Comparison of ENCODE assay signal across 8 mouse cellular contexts in the genomic region with DNA sequence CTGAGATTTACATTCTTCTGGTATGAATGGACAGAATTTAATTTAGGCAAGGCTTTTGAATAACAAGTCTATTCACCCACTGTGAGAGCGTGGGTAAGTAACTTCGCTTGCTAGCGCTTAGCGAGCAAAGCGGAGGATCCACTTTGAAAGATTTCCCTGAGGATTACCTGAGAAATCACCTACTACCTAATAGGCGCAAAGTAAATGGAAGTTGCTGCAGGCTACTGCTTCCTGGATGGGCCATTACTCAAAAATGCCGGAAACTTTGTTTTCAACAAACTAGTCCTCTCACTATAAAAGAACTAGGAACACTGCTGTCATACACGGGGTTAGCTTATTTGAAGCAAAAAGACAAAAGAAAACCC. TPM values are rescaled to one million over a fixed set of nuclear protein-coding genes. Genes with fewer than 3 reads are reported as not detected.
DNase-seq lines count a peak whose midpoint lies in the region; ATAC-seq and TF ChIP-seq lines count a peak whose summit lies in the region.

No protein-coding gene starts in this region.

- H3K4me2 ChIP-seq in heart, embryonic 12.5 days: peak overlapping the region; percentile 64

- no peak for TF ChIP-seq RAD21 in MEL (IDR thresholded peaks at IDR 0.05; ENCODE audit: low read depth, low read length)

- H3K4me1 ChIP-seq in heart, embryonic 12.5 days (replicated peaks): no peaks in the 10 kb centered on the region
- H3K4me1 ChIP-seq in MEL (ENCODE audit: control insufficient read depth in 1 of 2, insufficient read depth in 2 of 2, low read length in 2 of 2): peaks cover 0 to 18% of the 10 kb centered on the region in 2 experiments; a peak in 2 of 4 replicates
- H3K4me1 ChIP-seq in hindbrain, embryonic 10.5 days (replicated peaks): no peaks in the 10 kb centered on the region

- ATAC-seq in heart, embryonic 12.5 days (ENCODE audit: insufficient number of reproducible peaks, low FRiP score): peak; percentile 24; the same call in 1 of the 2 replicates
- peak; percentile 22 for ATAC-seq in megakaryocyte progenitor cell, adult 5-6 weeks (replicated peaks; ENCODE audit: poor library complexity)

- no peak for DNase-seq in heart, adult 9 months (ENCODE audit: low spot score in 2 of 2)
- no peak for DNase-seq in MEL (ENCODE audit: low read depth, low spot score)
- no peak for DNase-seq in hindbrain, embryonic 10.5 days (ENCODE audit: low spot score)
- DNase-seq in gastrocnemius, postnatal 14 days: no peak
- no peak for DNase-seq in left cerebral cortex, adult 11 months (ENCODE audit: low spot score)
- no peak for DNase-seq in ovary, postnatal 14 days (ENCODE audit: low spot score)

- 17% methylated on average over 8 of the region's 8 CpGs for WGBS in heart, embryonic 12.5 days
- WGBS in hindbrain, embryonic 10.5 days: 17% methylated on average over 8 of the region's 8 CpGs

- H3K9ac ChIP-seq in heart, embryonic 12.5 days: peak overlapping the region; percentile 43; the same call in 1 of the 2 replicates
- peak overlapping the region; percentile 74 for H3K9ac ChIP-seq in MEL (ENCODE audit: control insufficient read depth, low read depth, low read length, poor library complexity, severe bottlenecking)

- no peaks in the 10 kb centered on the region for H3K27me3 ChIP-seq in heart, embryonic 12.5 days (replicated peaks)
- H3K27me3 ChIP-seq in MEL (ENCODE audit: control insufficient read depth in 1 of 2, insufficient read depth in 2 of 2, low read length in 2 of 2): no peaks in the 10 kb centered on the region
- H3K27me3 ChIP-seq in hindbrain, embryonic 10.5 days (ENCODE audit: insufficient read depth, poor library complexity, severe bottlenecking): peaks cover 19% of the 10 kb centered on the region

- no peak for TF ChIP-seq POLR2A in MEL (IDR thresholded peaks at IDR 0.05; ENCODE audit: control insufficient read depth in 1 of 2, insufficient read depth in 1 of 2, low read depth in 1 of 2, low read length in 2 of 2, poor library complexity in 1 of 2)

- H3K9me3 ChIP-seq in heart, embryonic 12.5 days (replicated peaks): peaks cover 2% of the 10 kb centered on the region; the same call in 1 of the 2 replicates
- H3K9me3 ChIP-seq in MEL (replicated peaks; ENCODE audit: insufficient read depth, low read length): no peaks in the 10 kb centered on the region
- no peaks in the 10 kb centered on the region for H3K9me3 ChIP-seq in hindbrain, embryonic 10.5 days

- H3K4me3 ChIP-seq in heart, embryonic 12.5 days: peak overlapping the region; percentile 65
- H3K4me3 ChIP-seq in MEL (ENCODE audit: control insufficient read depth in 1 of 2, insufficient read depth in 1 of 2, low read depth in 2 of 2, low read length in 2 of 2): peak overlapping the region; percentile 66 to 94
- peak overlapping the region; percentile 61 for H3K4me3 ChIP-seq in hindbrain, embryonic 10.5 days

- TF ChIP-seq EP300 in MEL (IDR thresholded peaks at IDR 0.05; ENCODE audit: low read depth in 1 of 2, low read length in 2 of 2): no peak

- H3K27ac ChIP-seq in heart, embryonic 12.5 days (ENCODE audit: poor library complexity, severe bottlenecking): no peak overlapping the region
- H3K27ac ChIP-seq in MEL (ENCODE audit: control insufficient read depth, low read depth, low read length): peak overlapping the region; percentile 57
- peak overlapping the region; percentile 74 for H3K27ac ChIP-seq in hindbrain, embryonic 10.5 days

- intact Hi-C loops in gastrocnemius, postnatal 14 days (cut with DNase I; ENCODE audit: low total_unique reads): no loop called here

- H3K79me2 ChIP-seq in MEL (ENCODE audit: control insufficient read depth, insufficient read depth, low read length, poor library complexity): peaks cover 24% of the 10 kb centered on the region

- no peaks in the 10 kb centered on the region for H3K36me3 ChIP-seq in heart, embryonic 12.5 days
- peaks cover 0 to 25% of the 10 kb centered on the region in 2 experiments; a peak in 2 of 4 replicates for H3K36me3 ChIP-seq in MEL (ENCODE audit: control insufficient read depth in 1 of 2, insufficient read depth in 2 of 2, low read length in 2 of 2)
- no peaks in the 10 kb centered on the region for H3K36me3 ChIP-seq in hindbrain, embryonic 10.5 days

- TF ChIP-seq CTCF in MEL (IDR thresholded peaks at IDR 0.05 in 2 of 3, conservative IDR thresholded peaks at IDR 0.05 in 1 of 3; ENCODE audit: control insufficient read depth in 1 of 3, insufficient read depth in 1 of 3, low read depth in 2 of 3, low read length in 3 of 3, poor library complexity in 1 of 3, severe bottlenecking in 1 of 3): no peak

TF ChIP-seq in MEL, 35 proteins besides CTCF, POLR2A, EP300 and RAD21:
- TF ChIP-seq KAT2A (conservative IDR thresholded peaks at IDR 0.05; ENCODE audit: low read depth, low read length) (no peak), NRF1 (IDR thresholded peaks at IDR 0.05; ENCODE audit: insufficient read depth, low read depth, low read length, poor library complexity, severe bottlenecking) (no peak), MAFK (IDR thresholded peaks at IDR 0.05; ENCODE audit: borderline replicate concordance, low read depth, low read length) (no peak), POLR2AphosphoS2 (IDR thresholded peaks at IDR 0.05; ENCODE audit: low read length) (no peak), USF2 (IDR thresholded peaks at IDR 0.05; ENCODE audit: borderline replicate concordance in 1 of 2, insufficient read depth in 1 of 2, low read depth in 1 of 2, low read length in 2 of 2) (no peak), ZMIZ1 (IDR thresholded peaks at IDR 0.05; ENCODE audit: low read depth, low read length) (no peak), SIN3A (IDR thresholded peaks at IDR 0.05; ENCODE audit: low read length) (no peak), CHD2 (IDR thresholded peaks at IDR 0.05; ENCODE audit: low read length) (no peak), MAX (IDR thresholded peaks at IDR 0.05; ENCODE audit: low read length) (no peak), ELF1 (IDR thresholded peaks at IDR 0.05; ENCODE audit: low read depth, low read length) (no peak; the same call in 1 of the 2 replicates), MYB (IDR thresholded peaks at IDR 0.05; ENCODE audit: low read depth, low read length) (no peak), GATA1 (IDR thresholded peaks at IDR 0.05; ENCODE audit: low read depth, low read length) (no peak), UBTF (IDR thresholded peaks at IDR 0.05; ENCODE audit: borderline replicate concordance, insufficient read depth, low read depth, low read length) (no peak), ZC3H11A (IDR thresholded peaks at IDR 0.05; ENCODE audit: low read depth, low read length) (no peak), RCOR1 (IDR thresholded peaks at IDR 0.05; ENCODE audit: low read depth, low read length) (no peak), ZNF384 (IDR thresholded peaks at IDR 0.05; ENCODE audit: low read depth, low read length) (no peak), BHLHE40 (IDR thresholded peaks at IDR 0.05; ENCODE audit: borderline replicate concordance, low read depth, low read length) (no peak)

RNA-seq across cellular contexts. Expression of a gene that starts 0.4 kb away (rescaled TPM):
- polyA plus RNA-seq in heart, embryonic 12.5 days (2016; fragmentation: Nextera tagmentation; extraction: Ambion mirVana): 3.4 and 3.7 TPM in 2 replicates
- total RNA-seq in MEL (2012; rRNA removed): 5.2 and 6.0 TPM in 2 replicates
- 1 to 10 TPM in 1 of 2 experiments, not detected in 1; 6.2 TPM for polyA plus RNA-seq in MEL (2012; ENCODE audit: insufficient read depth in 1 of 2, insufficient read length in 2 of 2, low read depth in 1 of 2, low replicate concordance in 2 of 2, missing spikeins in 1 of 2)
- 0.78 and 0.95 TPM in 2 replicates for polyA plus RNA-seq in hindbrain, embryonic 10.5 days (2016; fragmentation: Nextera tagmentation; extraction: Ambion mirVana)
- total RNA-seq in megakaryocyte progenitor cell, adult 5-6 weeks (2015): 9.2 and 10.7 TPM in 2 replicates
- 7.0 and 9.0 TPM in 2 replicates for total RNA-seq in megakaryocyte progenitor cell, adult 5-6 weeks (2017)
- total RNA-seq in gastrocnemius, postnatal 14 days (2021): 1 to 10 TPM; 3.7 to 4.4 TPM

RNA-seq across cellular contexts. Expression of a gene that starts 29.9 kb away (rescaled TPM):
- 0.41 TPM in 1 of 2 replicates, not detected in the other for polyA plus RNA-seq in heart, embryonic 12.5 days (2016; fragmentation: Nextera tagmentation; extraction: Ambion mirVana)
- total RNA-seq in MEL (2012; rRNA removed): not detected in 2 replicates
- under 1 TPM in 1 of 2 experiments, not detected in 1; 0.61 TPM for polyA plus RNA-seq in MEL (2012; ENCODE audit: insufficient read depth in 1 of 2, insufficient read length in 2 of 2, low read depth in 1 of 2, low replicate concordance in 2 of 2, missing spikeins in 1 of 2)
- polyA plus RNA-seq in hindbrain, embryonic 10.5 days (2016; fragmentation: Nextera tagmentation; extraction: Ambion mirVana): not detected in 2 replicates
- total RNA-seq in megakaryocyte progenitor cell, adult 5-6 weeks (2015): 0.42 and 0.59 TPM in 2 replicates
- 0.74 and 0.75 TPM in 2 replicates for total RNA-seq in megakaryocyte progenitor cell, adult 5-6 weeks (2017)
- not detected for total RNA-seq in gastrocnemius, postnatal 14 days (2021)
